Mouse (Mus musculus) intestine, postnatal 0 days (tissue): Measurements from ENCODE around the gene Sptbn4. TPM values are rescaled to one million over a fixed set of nuclear protein-coding genes. Genes with fewer than 3 reads are reported as not detected.

Experiments used
- ATAC-seq: fragments of 200-750 bp; cut with Nextera tagmentation; 2 replicates; pipeline ENCODE4 v1.8.0; 2017; ENCODE audit warnings: mild to moderate bottlenecking, moderate TSS enrichment, moderate library complexity
- H3K27ac ChIP-seq: fragments of 300-500 bp; sonication (generic); 2 replicates; pipeline ENCODE4 v1.5.1; 2014; ENCODE audit warnings: mild to moderate bottlenecking, low read depth, low read length, moderate library complexity
- H3K27me3 ChIP-seq: fragments of 300-500 bp; sonication (generic); replicated peaks from 2 replicates; pipeline ENCODE4 v1.6.1; 2014; ENCODE audit warnings: low read length, mixed read lengths; ENCODE audit not compliant: control insufficient read depth, insufficient read depth
- H3K36me3 ChIP-seq: fragments of 300-500 bp; sonication (generic); 2 replicates; pipeline ENCODE4 v1.6.1; 2014; ENCODE audit warnings: mild to moderate bottlenecking, moderate library complexity; ENCODE audit not compliant: control insufficient read depth, insufficient read depth
- H3K4me1 ChIP-seq: fragments of 300-500 bp; sonication (generic); replicated peaks from 2 replicates; pipeline ENCODE4 v1.6.1; 2014; ENCODE audit warnings: antibody characterized with exemption, low read length, mixed read lengths; ENCODE audit not compliant: control insufficient read depth, insufficient read depth
- H3K4me2 ChIP-seq: fragments of 300-500 bp; sonication (generic); replicated peaks from 2 replicates; pipeline ENCODE4 v1.6.1; 2014; ENCODE audit warnings: low read depth, mild to moderate bottlenecking, moderate library complexity
- H3K4me3 ChIP-seq: fragments of 300-500 bp; sonication (generic); 2 replicates; pipeline ENCODE4 v1.5.1; 2014; ENCODE audit warnings: low read depth, low read length
- H3K9ac ChIP-seq: fragments of 300-500 bp; sonication (generic); 2 replicates; pipeline ENCODE4 v1.6.1; 2014; ENCODE audit warnings: mild to moderate bottlenecking, low read depth, low read length
- H3K9me3 ChIP-seq: fragments of 300-500 bp; sonication (generic); 2 replicates; pipeline ENCODE4 v1.6.1; 2016; ENCODE audit warnings: mixed run types; ENCODE audit not compliant: control insufficient read depth
- CTCF ChIP-seq: sonication (generic); IDR thresholded peaks from 2 replicates; pipeline ENCODE4 v1.5.1; 2016; ENCODE audit warnings: low read depth, mild to moderate bottlenecking, control low read depth, antibody characterized with exemption, moderate library complexity
- WGBS: fragments of 180-500 bp; shearing (Covaris S2); extraction: QIAGEN DNeasy Blood & Tissue Kit; methylation state at CpG from one replicate; pipeline ENCODE4 v1.1.7; 2014; 5-methylcytosine and 5-hydroxymethylcytosine counted together
- polyA plus RNA-seq: library from polyadenylated mRNA; unstranded; fragments of >200 nt; fragmentation: Nextera tagmentation; extraction: Ambion mirVana; gene quantifications from 2 replicates; pipeline ENCODE4 v1.2.1, GENCODE M21; 2015

Sptbn4 gene
- polyA plus RNA-seq, 1 experiment from 2014 or later: 0.17 TPM

- Histone ChIP-seq H3K27me3 (peaks cover 58% of the 10 kb centered on the region), H3K27ac (no peak overlapping the region), H3K4me3 (no peak overlapping the region), H3K9ac (no peak overlapping the region), H3K9me3 (no peaks in the 10 kb centered on the region), H3K4me1 (no peaks in the 10 kb centered on the region; the same call in 1 of the 2 replicates), H3K36me3 (no peaks in the 10 kb centered on the region), H3K4me2 (peak overlapping the region; percentile 21; the same call in 1 of the 2 replicates)
- TF ChIP-seq CTCF: peak; percentile 86
- ATAC-seq: peak; percentile 64
- 17% methylated on average over 26 of the region's 26 CpGs for WGBS
These were observed 50.2 kb downstream of the Sptbn4 start for GRCm38 (mm10) chr7:27397048-27397949.

GRCm38 (mm10) chr7:27396184-27397047, 51.1 kb downstream of the Sptbn4 start:
- H3K36me3 ChIP-seq: no peaks in the 10 kb centered on the region
- H3K27ac ChIP-seq: no peak overlapping the region
- H3K4me3 ChIP-seq: peak overlapping the region; percentile 46
- no peak overlapping the region for H3K9ac ChIP-seq
- H3K27me3 ChIP-seq: peaks cover 59% of the 10 kb centered on the region
- no peak for ATAC-seq
- H3K9me3 ChIP-seq: no peaks in the 10 kb centered on the region
- no peak for TF ChIP-seq CTCF
- 2% methylated on average over 50 of the region's 68 CpGs for WGBS
- peak overlapping the region; percentile 74 for H3K4me2 ChIP-seq
- H3K4me1 ChIP-seq: no peaks in the 10 kb centered on the region; the same call in 1 of the 2 replicates

- H3K4me3 ChIP-seq: peak overlapping the region; percentile 46
These were observed 51.8 kb downstream of the Sptbn4 start for GRCm38 (mm10) chr7:27395521-27396183.

GRCm38 (mm10) chr7:27391416-27391815, 56.1 kb downstream of the Sptbn4 start:
- H3K27ac ChIP-seq: no peak overlapping the region
- no peak for ATAC-seq
- 31% methylated on average over 16 of the region's 16 CpGs for WGBS
- no peaks in the 10 kb centered on the region for H3K36me3 ChIP-seq
- no peak for TF ChIP-seq CTCF
- peaks cover 35% of the 10 kb centered on the region for H3K27me3 ChIP-seq
- no peak overlapping the region for H3K4me2 ChIP-seq
- H3K4me3 ChIP-seq: no peak overlapping the region
- no peaks in the 10 kb centered on the region; the same call in 1 of the 2 replicates for H3K4me1 ChIP-seq
- H3K9ac ChIP-seq: no peak overlapping the region
- no peaks in the 10 kb centered on the region for H3K9me3 ChIP-seq

More at GRCm38 (mm10) chr7:27395521-27396183, 51.8 kb downstream of the Sptbn4 start:
- Histone ChIP-seq H3K4me1 (no peaks in the 10 kb centered on the region; the same call in 1 of the 2 replicates), H3K27ac (no peak overlapping the region), H3K9me3 (no peaks in the 10 kb centered on the region), H3K4me2 (peak overlapping the region; percentile 74; the same call in 1 of the 2 replicates), H3K27me3 (peaks cover 56% of the 10 kb centered on the region), H3K9ac (no peak overlapping the region), H3K36me3 (no peaks in the 10 kb centered on the region)
- 2% methylated on average over 22 of the region's 22 CpGs for WGBS
- ATAC-seq: no peak
- TF ChIP-seq CTCF: no peak

GRCm38 (mm10) chr7:27389213-27389612, 58.3 kb downstream of the Sptbn4 start:
- Histone ChIP-seq H3K9ac (no peak overlapping the region), H3K27me3 (peaks cover 15% of the 10 kb centered on the region), H3K27ac (no peak overlapping the region), H3K4me3 (no peak overlapping the region), H3K9me3 (no peaks in the 10 kb centered on the region), H3K4me2 (no peak overlapping the region), H3K36me3 (no peaks in the 10 kb centered on the region), H3K4me1 (no peaks in the 10 kb centered on the region)
- TF ChIP-seq CTCF: no peak
- ATAC-seq: no peak
- WGBS: 69% methylated on average over 6 of the region's 6 CpGs
